Mouse (Mus musculus): ENCODE results near the gene Spon2.

Spon2 gene

GRCm38 (mm10) chr5:33218081-33218480 is at the start of gene Spon2:
Gene Spon2, minus strand, starts transcription at chr5:33218455.
- in situ Hi-C loops (cut with MboI; ENCODE audit: low pct_unique_long_range_greater_than_20kb in 1 of 2, low sequenced_read_pairs in 2 of 2, unreplicated experiment in 1 of 2): no loop called here

GRCm38 (mm10) chr5:33254416-33254815 is 36.2 kb upstream of the Spon2 start:
- in situ Hi-C loops (cut with MboI; ENCODE audit: low pct_unique_long_range_greater_than_20kb in 1 of 2, low sequenced_read_pairs in 2 of 2, unreplicated experiment in 1 of 2): no loop called here

- in situ Hi-C loops (cut with MboI; ENCODE audit: low pct_unique_long_range_greater_than_20kb in 1 of 2, low sequenced_read_pairs in 2 of 2, unreplicated experiment in 1 of 2): no loop called here
These were observed 29.9 kb upstream of the Spon2 start for GRCm38 (mm10) chr5:33248186-33248585.

GRCm38 (mm10) chr5:33247387-33247786 is 29.1 kb upstream of the Spon2 start:
- in situ Hi-C loops (cut with MboI; ENCODE audit: low pct_unique_long_range_greater_than_20kb in 1 of 2, low sequenced_read_pairs in 2 of 2, unreplicated experiment in 1 of 2): no loop called here

GRCm38 (mm10) chr5:33245701-33246100 is 27.4 kb upstream of the Spon2 start:
- in situ Hi-C loops (cut with MboI; ENCODE audit: low pct_unique_long_range_greater_than_20kb in 1 of 2, low sequenced_read_pairs in 2 of 2, unreplicated experiment in 1 of 2): no loop called here

GRCm38 (mm10) chr5:33244377-33244920 is 26.2 kb upstream of the Spon2 start:
- in situ Hi-C loops (cut with MboI; ENCODE audit: low pct_unique_long_range_greater_than_20kb in 1 of 2, low sequenced_read_pairs in 2 of 2, unreplicated experiment in 1 of 2): no loop called here

- in situ Hi-C loops (cut with MboI; ENCODE audit: low pct_unique_long_range_greater_than_20kb in 1 of 2, low sequenced_read_pairs in 2 of 2, unreplicated experiment in 1 of 2): no loop called here
These were observed 21.7 kb upstream of the Spon2 start for GRCm38 (mm10) chr5:33239934-33240333.

- in situ Hi-C loops (cut with MboI; ENCODE audit: low pct_unique_long_range_greater_than_20kb in 1 of 2, low sequenced_read_pairs in 2 of 2, unreplicated experiment in 1 of 2): no loop called here
These were observed 21.0 kb upstream of the Spon2 start for GRCm38 (mm10) chr5:33239111-33239714.

- in situ Hi-C loops (cut with MboI; ENCODE audit: low pct_unique_long_range_greater_than_20kb in 1 of 2, low sequenced_read_pairs in 2 of 2, unreplicated experiment in 1 of 2): no loop called here
These were observed 20.0 kb upstream of the Spon2 start for GRCm38 (mm10) chr5:33238256-33238645.

- in situ Hi-C loops (cut with MboI; ENCODE audit: low pct_unique_long_range_greater_than_20kb in 1 of 2, low sequenced_read_pairs in 2 of 2, unreplicated experiment in 1 of 2): no loop called here
These were observed 19.5 kb upstream of the Spon2 start for GRCm38 (mm10) chr5:33237600-33238255.

GRCm38 (mm10) chr5:33234391-33235031 is 16.3 kb upstream of the Spon2 start:
- in situ Hi-C loops (cut with MboI; ENCODE audit: low pct_unique_long_range_greater_than_20kb in 1 of 2, low sequenced_read_pairs in 2 of 2, unreplicated experiment in 1 of 2): no loop called here

- in situ Hi-C loops (cut with MboI; ENCODE audit: low pct_unique_long_range_greater_than_20kb in 1 of 2, low sequenced_read_pairs in 2 of 2, unreplicated experiment in 1 of 2): no loop called here
These were observed 14.5 kb upstream of the Spon2 start for GRCm38 (mm10) chr5:33232791-33233190.

- in situ Hi-C loops (cut with MboI; ENCODE audit: low pct_unique_long_range_greater_than_20kb in 1 of 2, low sequenced_read_pairs in 2 of 2, unreplicated experiment in 1 of 2): no loop called here
These were observed 12.0 kb upstream of the Spon2 start for GRCm38 (mm10) chr5:33230285-33230684.

- in situ Hi-C loops (cut with MboI; ENCODE audit: low pct_unique_long_range_greater_than_20kb in 1 of 2, low sequenced_read_pairs in 2 of 2, unreplicated experiment in 1 of 2): no loop called here
These were observed 10.2 kb upstream of the Spon2 start for GRCm38 (mm10) chr5:33228428-33228827.

GRCm38 (mm10) chr5:33225673-33226072 is 7.4 kb upstream of the Spon2 start:
- in situ Hi-C loops (cut with MboI; ENCODE audit: low pct_unique_long_range_greater_than_20kb in 1 of 2, low sequenced_read_pairs in 2 of 2, unreplicated experiment in 1 of 2): no loop called here

- in situ Hi-C loops (cut with MboI; ENCODE audit: low pct_unique_long_range_greater_than_20kb in 1 of 2, low sequenced_read_pairs in 2 of 2, unreplicated experiment in 1 of 2): no loop called here
These were observed 6.2 kb upstream of the Spon2 start for GRCm38 (mm10) chr5:33224491-33224890.

GRCm38 (mm10) chr5:33222841-33223744 is 4.8 kb upstream of the Spon2 start:
- in situ Hi-C loops (cut with MboI; ENCODE audit: low pct_unique_long_range_greater_than_20kb in 1 of 2, low sequenced_read_pairs in 2 of 2, unreplicated experiment in 1 of 2): no loop called here

GRCm38 (mm10) chr5:33222389-33222788 is 4.1 kb upstream of the Spon2 start:
- in situ Hi-C loops (cut with MboI; ENCODE audit: low pct_unique_long_range_greater_than_20kb in 1 of 2, low sequenced_read_pairs in 2 of 2, unreplicated experiment in 1 of 2): no loop called here
